Mouse (Mus musculus) splenic B cell, adult 2 months (primary cell): Measurements from ENCODE around the gene Steap3.
"Not testable (repeated sequence)": the region's sequence is repeated elsewhere in the genome, so short reads cannot be mapped to it uniquely, and the experiment has no call there.

Experiments
- DNase-seq: peaks from one replicate; pipeline ENCODE4 v3.0.0-alpha.2; 2011; ENCODE audit warnings: low read depth, low spot score
- H3K27me3 ChIP-seq: 2 replicates; pipeline ENCODE4 v1.6.1; 2012; ENCODE audit warnings: mild to moderate bottlenecking, low read length, moderate library complexity, mixed read lengths; ENCODE audit not compliant: control insufficient read depth, poor library complexity, insufficient read depth, severe bottlenecking
- H3K36me3 ChIP-seq: 2 replicates; pipeline ENCODE4 v1.6.1; 2012; ENCODE audit warnings: mild to moderate bottlenecking, low read length, moderate library complexity, mixed read lengths; ENCODE audit not compliant: control insufficient read depth, poor library complexity, insufficient read depth, severe bottlenecking

Gene Steap3

GRCm38 (mm10) chr1:120272605-120273004 is at the start of gene Steap3:
Gene Steap3 (minus strand): TSS chr1:120272705.
- Histone ChIP-seq H3K27me3 (no peaks in the 10 kb centered on the region), H3K36me3 (no peaks in the 10 kb centered on the region)
- no peak for DNase-seq

DNA sequence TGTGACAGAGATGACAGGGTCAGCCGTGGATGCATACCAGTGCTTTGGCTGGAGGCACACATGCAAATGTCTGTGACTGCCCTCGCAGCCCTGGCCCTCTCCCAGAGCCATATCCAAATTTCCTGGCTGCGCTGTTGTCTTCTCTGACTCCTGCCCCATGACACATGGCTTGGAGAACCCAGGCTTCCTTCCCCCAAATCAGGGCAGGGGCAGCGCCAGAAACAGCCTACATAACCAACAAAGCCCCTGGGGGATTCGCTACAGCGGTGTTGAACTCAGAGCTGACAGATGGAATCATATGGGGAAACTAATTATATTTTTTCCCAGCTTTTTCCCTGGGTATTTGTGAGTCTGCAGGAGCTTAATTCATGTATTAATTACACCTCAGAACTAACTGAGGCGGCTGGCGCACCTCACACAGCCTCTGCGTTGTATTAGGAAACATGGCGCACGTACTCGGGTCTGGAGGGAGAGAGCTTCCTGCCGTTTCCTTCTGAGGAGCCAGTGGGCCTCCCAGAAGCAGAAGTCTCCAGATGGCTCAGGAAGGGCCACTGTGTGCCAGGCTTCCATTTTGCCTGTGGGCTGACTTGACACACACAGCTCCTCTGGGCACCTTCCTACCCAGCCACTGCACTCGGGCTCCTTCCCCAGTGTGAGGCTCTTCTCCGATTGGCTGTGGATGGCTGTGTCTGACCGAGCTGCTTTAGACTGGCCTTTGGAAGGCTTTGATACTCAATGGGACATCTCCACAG is 48.9 kb upstream of the Steap3 start:
- 0 out of 2 replicates have a peak, but pooled peaks cover 1% of the 10 kb centered on the region for H3K27me3 ChIP-seq
- H3K36me3 ChIP-seq = no peaks in the 10 kb centered on the region
- no peak for DNase-seq

GRCm38 (mm10) chr1:120305801-120306200 is 33.3 kb upstream of the Steap3 start:
- no peaks in the 10 kb centered on the region for H3K27me3 ChIP-seq
- no peak for DNase-seq

DNA sequence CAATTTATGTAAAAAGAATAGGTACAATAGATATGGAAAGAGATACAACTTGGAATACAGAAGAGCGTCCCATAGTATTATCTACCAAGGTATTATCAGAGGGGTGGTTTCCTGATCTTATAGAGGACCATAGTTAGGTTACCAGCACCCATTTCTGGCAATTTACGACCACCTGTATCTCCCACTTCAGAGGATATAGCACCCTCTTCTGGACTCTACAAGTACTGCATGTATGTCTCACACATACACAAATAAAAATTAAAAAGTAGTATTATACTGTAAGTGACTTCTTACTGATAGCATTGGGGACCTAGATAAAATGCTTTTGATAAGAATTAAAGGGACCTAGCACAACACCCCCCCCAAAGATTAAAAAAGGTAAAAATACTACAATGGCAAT is 24.4 kb upstream of the Steap3 start:
- H3K36me3 ChIP-seq = no peaks in the 10 kb centered on the region
- no peaks in the 10 kb centered on the region for H3K27me3 ChIP-seq
- DNase-seq = peak; percentile 19

More at GRCm38 (mm10) chr1:120305801-120306200, 33.3 kb upstream of the Steap3 start:
- no peaks in the 10 kb centered on the region for H3K36me3 ChIP-seq

DNA sequence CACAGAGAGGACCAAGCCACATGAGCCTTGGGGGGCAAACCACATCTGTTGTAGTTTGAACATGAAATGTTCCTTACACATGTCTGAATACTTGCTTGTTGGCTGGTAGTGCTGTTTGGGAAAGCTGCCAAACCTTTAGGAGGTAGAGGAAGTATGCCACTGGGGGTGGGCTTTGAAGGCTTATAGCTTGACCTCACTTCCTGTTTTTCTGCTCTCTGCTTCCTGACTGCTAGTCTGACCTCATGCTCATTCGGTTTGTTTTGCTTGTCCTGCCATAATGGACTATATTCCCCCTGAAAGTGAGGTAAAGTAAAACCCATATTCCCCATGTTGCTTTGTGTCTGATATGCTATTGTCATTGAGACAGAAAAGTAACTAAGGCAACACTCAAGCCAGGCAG is 21.3 kb upstream of the Steap3 start:
- Histone ChIP-seq H3K36me3 (no peaks in the 10 kb centered on the region), H3K27me3 (no peaks in the 10 kb centered on the region)
- peak; percentile 50 for DNase-seq

DNA sequence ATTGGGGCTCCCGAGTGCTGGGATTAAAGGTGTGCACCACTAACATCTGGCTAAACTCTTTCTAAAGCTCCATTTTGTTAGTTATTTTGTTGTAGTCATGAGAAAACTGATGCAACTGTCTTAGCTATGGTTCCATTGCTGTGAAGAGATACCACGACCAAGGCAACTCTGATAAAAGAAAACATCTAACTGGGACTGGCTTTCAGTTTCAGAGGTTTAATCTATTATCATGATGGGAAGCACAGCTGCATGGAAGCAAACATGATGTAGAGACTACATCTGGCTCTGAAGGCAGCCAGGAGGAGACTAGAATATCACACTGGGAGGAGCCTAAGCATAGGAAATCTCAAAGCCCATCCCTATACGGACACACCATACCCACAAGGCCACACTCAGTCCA is 19.2 kb upstream of the Steap3 start:
- H3K36me3 ChIP-seq = no peaks in the 10 kb centered on the region
- no peak for DNase-seq
- H3K27me3 ChIP-seq = no peaks in the 10 kb centered on the region

DNA sequence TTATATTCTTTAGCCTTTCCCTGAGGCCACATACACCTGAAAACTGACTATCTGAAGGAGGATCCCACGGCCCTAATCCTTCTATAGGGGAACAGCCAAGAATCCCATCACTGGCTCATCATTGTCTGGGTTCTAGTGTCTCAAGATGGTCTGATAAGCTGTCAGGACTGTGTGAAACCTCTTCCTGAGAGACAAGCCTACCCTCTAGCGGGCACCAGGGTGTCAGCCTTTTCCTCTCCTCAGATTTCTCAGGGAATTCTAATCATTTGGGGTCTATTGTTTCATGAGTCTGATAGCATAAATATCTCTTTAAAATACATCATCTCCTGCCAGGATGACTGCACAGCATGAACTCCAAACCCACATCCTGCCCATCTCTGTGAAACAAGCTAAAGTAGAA is 17.3 kb upstream of the Steap3 start:
- Histone ChIP-seq H3K27me3 (no peaks in the 10 kb centered on the region), H3K36me3 (no peaks in the 10 kb centered on the region)
- DNase-seq = no peak

DNA sequence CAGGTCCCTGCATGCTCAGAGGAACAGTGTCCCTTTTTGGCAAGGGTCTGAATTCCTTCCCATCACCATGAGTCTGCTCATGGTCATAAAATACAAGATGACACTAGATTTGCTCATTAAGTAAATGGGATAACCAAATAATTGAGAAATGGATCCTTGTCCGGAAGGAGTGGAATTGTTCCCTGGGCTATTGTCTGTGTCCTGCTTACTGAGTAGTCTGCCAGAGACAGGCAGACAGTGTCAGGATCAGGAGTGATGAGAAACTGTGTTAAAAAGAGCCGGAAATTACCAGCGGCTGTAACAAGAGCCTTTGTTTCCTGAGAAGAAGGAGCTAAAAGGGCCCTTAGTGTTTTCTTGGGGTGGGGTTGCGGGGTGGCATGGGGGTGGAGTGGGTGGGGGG is 15.2 kb upstream of the Steap3 start:
- no peaks in the 10 kb centered on the region for H3K27me3 ChIP-seq
- DNase-seq = no peak
- no peaks in the 10 kb centered on the region for H3K36me3 ChIP-seq

- H3K27me3 ChIP-seq, H3K36me3 ChIP-seq, DNase-seq: not testable (repeated sequence)
Measured at GRCm38 (mm10) chr1:120276058-120276457, 3.6 kb upstream of the Steap3 start.

DNA sequence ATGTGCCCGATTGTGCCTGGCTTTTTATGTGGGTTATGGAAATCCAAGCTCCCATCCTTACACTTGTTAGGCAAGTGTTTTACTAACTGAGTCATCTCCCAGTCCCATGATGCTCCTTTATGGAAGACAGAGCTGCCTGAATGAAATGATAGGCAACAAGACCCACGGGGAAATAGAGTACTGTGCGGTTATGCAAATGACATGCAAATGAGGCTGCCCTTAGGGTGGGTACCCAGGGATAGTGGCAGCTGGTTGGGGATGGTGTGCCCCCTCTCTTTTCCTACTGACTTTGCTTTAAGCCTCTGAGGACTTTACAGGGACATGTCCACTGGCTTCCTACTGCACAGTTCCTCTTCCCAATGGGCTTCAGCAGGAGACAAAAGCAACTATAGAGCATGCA is 2.7 kb upstream of the Steap3 start:
- DNase-seq = no peak
- no peaks in the 10 kb centered on the region for H3K27me3 ChIP-seq

DNA sequence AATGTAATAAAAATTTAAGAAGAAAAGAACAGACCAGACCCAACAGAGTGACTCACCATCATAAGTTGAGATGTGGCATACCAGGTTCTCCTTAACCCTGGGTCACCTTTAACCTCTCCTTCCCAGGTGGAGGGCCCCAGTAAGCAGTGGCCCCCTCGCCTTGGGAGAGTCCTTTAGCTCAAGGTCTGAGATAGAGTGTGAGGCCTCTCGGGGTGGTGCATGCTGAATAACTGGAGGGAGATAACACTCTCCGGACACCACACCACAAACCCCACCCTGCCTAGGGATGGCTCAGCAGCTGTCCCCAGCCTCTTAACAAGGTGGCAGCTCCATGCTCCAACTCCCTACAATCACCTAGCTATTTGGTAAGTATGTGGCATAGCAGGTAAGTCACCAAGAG is 1.6 kb downstream of the Steap3 start:
- no peaks in the 10 kb centered on the region for H3K36me3 ChIP-seq
- H3K27me3 ChIP-seq = no peaks in the 10 kb centered on the region
- no peak for DNase-seq

More for the DNA sequence above, 2.7 kb upstream of the Steap3 start:
- no peaks in the 10 kb centered on the region for H3K36me3 ChIP-seq

DNA sequence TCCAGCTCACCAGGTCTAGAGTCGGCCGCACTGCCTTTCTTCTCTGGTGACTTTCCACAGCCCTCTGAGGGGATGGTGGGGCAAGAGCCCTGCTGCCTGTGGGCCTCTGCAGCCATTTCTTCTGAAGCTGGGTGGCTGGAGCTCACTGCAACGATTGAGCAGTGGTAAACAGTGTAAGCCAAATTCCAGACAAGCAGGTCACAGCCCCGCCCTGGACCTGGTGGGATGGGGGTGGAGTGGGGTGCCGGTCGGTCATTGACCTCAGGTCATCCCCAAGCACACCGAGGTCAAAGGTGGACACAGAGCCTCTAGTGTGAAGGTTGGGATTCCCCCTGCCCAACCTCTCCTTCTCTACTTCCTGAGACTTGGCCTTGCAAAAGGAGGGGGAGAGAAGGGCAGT is 2.4 kb downstream of the Steap3 start:
- no peak for DNase-seq
- H3K27me3 ChIP-seq = no peaks in the 10 kb centered on the region
- no peaks in the 10 kb centered on the region for H3K36me3 ChIP-seq

GRCm38 (mm10) chr1:120267631-120268030 is 4.9 kb downstream of the Steap3 start:
- Histone ChIP-seq H3K27me3 (no peaks in the 10 kb centered on the region), H3K36me3 (no peaks in the 10 kb centered on the region)
- DNase-seq = no peak

GRCm38 (mm10) chr1:120266460-120266859 is 6.0 kb downstream of the Steap3 start:
- no peaks in the 10 kb centered on the region for H3K27me3 ChIP-seq

GRCm38 (mm10) chr1:120264861-120265686 is 7.4 kb downstream of the Steap3 start:
- H3K27me3 ChIP-seq = no peaks in the 10 kb centered on the region
- DNase-seq = peak; percentile 81
- H3K36me3 ChIP-seq = no peaks in the 10 kb centered on the region

More at GRCm38 (mm10) chr1:120266460-120266859, 6.0 kb downstream of the Steap3 start:
- no peaks in the 10 kb centered on the region for H3K36me3 ChIP-seq
- no peak for DNase-seq
